Mouse (Mus musculus) liver, embryonic 14.5 days (tissue): ENCODE results near the gene Them7.

Experiments used
- CTCF ChIP-seq: IDR thresholded peaks from 2 replicates; pipeline ENCODE4 v1.5.1; 2016; ENCODE audit warnings: antibody characterized with exemption, low read depth, control low read depth
- EP300 ChIP-seq: IDR thresholded peaks from 2 replicates; pipeline ENCODE4 v1.6.1; 2016; ENCODE audit warnings: antibody characterized with exemption, low read depth

DNA sequence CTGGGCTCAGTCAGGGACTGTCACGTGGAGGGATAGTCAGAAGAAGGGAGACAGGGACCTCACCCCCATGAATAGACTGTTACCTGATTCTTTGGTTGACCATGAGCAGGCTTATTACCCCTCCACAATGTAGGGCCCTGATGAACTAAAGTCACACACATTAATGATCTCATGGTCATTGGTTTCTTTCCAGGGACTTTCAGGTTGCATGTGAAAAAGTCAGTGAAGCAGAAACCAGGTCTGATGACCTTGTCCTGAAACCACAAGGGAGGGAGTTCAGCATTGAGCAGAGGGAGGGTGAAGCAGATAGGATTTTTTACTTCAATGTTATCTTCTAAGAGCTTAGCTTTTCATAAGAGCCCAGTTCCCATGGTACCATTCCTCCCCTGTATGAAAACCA is 16.5 kb downstream of the Them7 start:
- no peak for TF ChIP-seq CTCF
- TF ChIP-seq EP300 = no peak
